Mouse (Mus musculus): Measurements from ENCODE around the gene Mug2. TPM values are rescaled to one million over a fixed set of nuclear protein-coding genes. Genes with fewer than 3 reads are reported as not detected.
"Not testable (repeated sequence)": the region's sequence is repeated elsewhere in the genome, so short reads cannot be mapped to it uniquely, and the experiment has no call there.

Gene Mug2
- total RNA-seq (2021) = not detected
- long read RNA-seq, experiment 1 = 0 reads
- long read RNA-seq, experiment 2 = 0 reads

DNA sequence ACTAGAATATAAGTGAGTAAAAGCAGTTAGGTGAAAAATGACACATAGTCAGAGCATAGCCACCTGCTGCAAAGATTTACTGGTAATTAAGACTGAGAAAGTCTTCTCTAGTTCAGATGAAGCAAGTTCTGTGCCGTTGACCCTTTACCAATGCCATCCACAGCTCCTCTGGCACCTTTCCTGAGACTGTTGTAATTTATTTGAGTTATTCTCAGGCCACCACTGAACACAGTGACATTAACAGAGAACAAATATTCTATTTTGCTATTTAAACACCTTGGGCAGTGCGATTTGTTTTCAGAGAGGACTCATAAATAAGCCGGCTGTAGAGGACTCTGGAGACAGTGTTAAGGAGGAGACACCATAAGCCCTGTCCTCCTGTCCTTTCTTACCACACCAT, at the start of gene Mug2:
TSS of gene Mug2 (plus strand) at position 301 of the 400 bp plus-strand sequence.
- DNase-seq = not testable (repeated sequence)

DNA sequence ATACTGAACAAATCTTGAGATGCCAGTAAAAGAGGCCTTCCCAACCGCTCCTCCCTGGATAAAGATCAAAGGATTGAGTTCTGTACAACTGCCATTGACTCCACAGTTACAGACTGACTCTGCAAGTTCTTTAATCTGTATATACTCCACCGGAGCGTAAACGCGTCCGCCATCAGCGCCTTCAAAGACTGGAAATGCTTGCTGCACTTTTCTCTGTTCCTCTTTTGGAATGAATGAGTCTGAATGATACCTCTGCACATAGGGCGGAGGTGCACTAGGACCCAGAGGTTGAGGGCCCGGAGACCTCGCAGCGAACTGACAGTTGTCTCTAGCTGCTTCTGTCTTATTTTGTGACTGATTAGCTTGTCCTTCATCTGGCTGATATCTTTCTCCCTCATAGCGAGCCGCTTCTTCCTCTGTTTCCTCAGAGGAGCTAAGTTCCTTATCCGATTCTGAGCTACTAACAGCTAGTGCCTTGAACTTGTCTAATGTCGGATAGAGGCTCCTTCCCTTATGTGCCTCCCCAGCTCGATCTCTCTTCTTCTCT, 48.7 kb upstream of the Mug2 start:
- DNase-seq = not testable (repeated sequence)

DNA sequence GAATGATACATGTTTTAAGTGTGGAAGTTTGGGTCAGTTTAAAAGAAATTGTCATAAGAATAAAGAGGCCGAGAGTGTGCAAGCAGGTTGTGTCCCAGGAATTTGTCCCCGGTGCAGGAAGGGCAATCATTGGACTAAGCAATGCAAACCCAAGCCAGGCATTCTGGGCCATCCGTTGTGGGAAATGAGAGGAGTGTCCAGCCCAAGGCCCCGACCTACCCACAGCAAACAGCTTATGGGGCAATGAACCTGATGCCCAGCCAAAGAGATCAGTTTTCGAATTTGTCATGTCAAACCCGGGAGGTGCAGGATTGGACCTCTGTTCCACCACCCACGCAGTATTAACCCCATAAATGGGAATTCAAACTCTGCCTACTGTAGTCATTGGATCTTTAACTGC, 30.9 kb upstream of the Mug2 start:
- no peak for DNase-seq

DNA sequence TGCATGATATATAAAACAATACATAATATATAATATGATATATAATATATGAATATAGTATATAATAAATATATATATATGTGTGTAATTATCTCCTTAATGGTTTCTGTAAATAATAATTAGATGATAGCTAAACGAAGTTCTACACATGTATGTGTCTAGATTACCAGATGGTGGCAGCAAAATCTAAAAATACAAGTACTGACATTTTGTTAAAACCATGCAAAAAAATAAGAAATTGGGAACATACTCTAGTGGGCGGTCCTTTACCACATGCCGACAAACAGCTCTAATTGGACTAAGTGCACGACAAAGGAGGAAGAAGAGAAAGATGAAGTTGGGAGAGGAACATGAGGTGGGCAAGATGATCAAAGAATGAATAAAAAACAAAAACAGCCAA, 94.3 kb downstream of the Mug2 start:
- DNase-seq = no peak

DNA sequence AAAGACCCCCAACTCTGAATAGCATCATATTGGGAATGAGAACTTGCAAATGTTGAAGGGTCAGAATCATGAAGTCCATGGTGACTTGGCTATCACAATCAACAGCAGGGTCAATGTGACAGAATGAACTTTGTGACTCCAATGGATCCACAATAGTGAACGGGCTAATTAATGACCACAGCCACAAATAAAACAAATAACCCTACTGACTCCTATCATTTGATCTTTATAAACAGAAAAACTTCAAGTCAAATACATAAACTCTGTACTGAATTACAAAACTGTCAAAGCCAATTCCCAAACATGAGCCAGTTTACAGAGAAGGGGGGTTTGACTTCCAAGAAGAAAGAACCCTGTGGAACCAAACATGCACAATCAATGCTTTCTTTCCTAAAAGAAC, 95.1 kb downstream of the Mug2 start:
- DNase-seq = no peak

DNA sequence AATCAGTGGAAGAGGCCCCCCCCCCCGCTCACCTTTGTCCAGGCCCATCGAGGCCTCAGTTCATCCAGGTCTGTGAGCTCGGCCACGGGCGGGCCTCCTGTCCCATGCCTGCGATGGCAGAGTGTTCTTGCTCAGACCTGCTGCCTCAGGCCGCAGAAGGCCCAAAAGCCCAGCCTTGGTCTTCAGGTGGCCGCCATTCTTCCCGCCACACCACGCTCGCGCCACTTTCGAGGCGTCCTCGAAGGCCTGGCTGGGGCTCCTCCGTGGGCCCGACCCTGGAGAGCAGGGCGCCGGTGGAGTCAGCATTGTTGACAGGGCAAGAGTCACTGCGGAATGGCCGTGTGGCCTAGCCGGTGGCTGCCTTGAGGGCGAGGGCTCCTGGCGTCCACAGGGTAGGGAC, 110.4 kb downstream of the Mug2 start:
- DNase-seq = no peak

DNA sequence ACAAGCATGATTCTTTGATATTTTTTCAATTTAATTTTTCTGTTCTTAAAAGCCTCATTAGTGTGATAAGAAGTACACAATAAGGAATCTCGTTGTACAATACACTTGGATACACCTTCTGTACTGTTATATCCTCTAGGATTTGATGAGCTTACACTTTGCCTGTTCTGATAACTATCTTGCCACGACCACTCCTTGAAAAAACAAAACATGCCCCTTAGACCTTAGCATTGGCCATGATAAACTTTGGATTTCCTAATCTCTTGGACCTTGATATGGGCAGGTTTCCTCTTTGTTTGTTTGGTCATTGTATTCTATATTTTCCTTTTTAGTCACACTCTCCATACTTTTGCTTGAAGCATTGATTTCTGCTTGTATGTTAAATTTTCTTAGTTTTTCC, 123.0 kb downstream of the Mug2 start:
- DNase-seq = no peak

Other genes with a start within 250 kb of the Mug2 start
- under 1 TPM in 1 of 2 experiments, not detected in 1; 0.18 TPM for gene Mug1, start 168.2 kb upstream of the Mug2 start, total RNA-seq (2021)